Mouse (Mus musculus): ENCODE results near the gene Mboat2.
A peak's percentile ranks its signal among the peaks of the same experiment; 100 is the strongest.

DNA sequence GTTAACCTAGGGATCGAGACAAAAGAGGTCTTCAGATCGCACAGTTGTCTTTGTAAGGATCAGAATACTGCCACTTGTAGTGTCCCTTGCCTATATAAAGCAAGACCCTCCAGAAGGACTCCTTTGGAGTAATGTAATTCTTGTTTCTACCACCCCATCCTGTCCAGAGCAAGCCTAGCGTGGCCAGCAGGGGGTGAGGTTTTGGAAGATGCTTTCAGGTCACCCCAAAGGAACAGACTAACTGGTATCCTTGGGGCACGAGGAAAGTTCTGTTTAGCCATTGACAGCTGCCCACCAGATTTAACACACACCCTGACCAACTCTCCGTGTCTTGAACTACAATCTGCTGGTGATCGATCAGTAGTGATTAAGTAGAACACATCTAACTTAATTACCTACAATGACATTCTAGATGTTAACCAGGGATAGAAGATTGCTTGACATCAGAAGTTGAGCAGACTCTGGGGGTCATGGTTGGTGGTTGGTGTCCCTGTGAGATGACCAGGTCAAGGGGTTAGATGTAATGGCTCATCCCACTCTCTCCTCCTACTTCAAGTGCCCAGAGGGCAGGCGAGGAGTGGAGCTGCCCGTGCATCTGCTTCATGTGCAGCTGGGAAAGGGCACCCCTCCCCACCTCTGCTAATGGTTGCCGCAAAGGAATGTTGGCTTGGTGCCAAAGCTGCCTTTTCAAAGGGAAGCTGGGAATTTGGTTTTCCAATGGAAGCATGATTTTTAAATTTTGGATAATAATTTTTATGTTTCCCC lies 10.6 kb downstream of the Mboat2 start:
- TF ChIP-seq CTCF (IDR thresholded peaks at IDR 0.05) = peak; percentile 51
- TF ChIP-seq EP300 (IDR thresholded peaks at IDR 0.05) = no peak

All from lung, postnatal 0 days (tissue).